Mouse (Mus musculus) thymus, adult 2 months (tissue): Measurements from ENCODE around the gene Scgb1c1. TPM values are rescaled to one million over a fixed set of nuclear protein-coding genes. Genes with fewer than 3 reads are reported as not detected.

Experiments used
- DNase-seq: peaks from one replicate; pipeline ENCODE4 v3.0.0; 2021
- H3K27ac ChIP-seq: fragments of 200-500 bp; 2 replicates; pipeline ENCODE4 v1.5.1; 2012; ENCODE audit warnings: low read length, control low read depth; ENCODE audit not compliant: control insufficient read depth, insufficient read depth
- H3K27me3 ChIP-seq: fragments of 200-500 bp; 2 replicates; pipeline ENCODE4 v1.6.1; 2012; ENCODE audit warnings: mild to moderate bottlenecking, low read length, moderate library complexity, mixed read lengths; ENCODE audit not compliant: control insufficient read depth, insufficient read depth
- H3K36me3 ChIP-seq: fragments of 200-500 bp; 2 replicates; pipeline ENCODE4 v1.6.1; 2012; ENCODE audit warnings: mild to moderate bottlenecking, low read length, moderate library complexity; ENCODE audit not compliant: control insufficient read depth, insufficient read depth
- H3K4me1 ChIP-seq: fragments of 200-500 bp; replicated peaks from 2 replicates; pipeline ENCODE4 v1.6.1; 2012; ENCODE audit warnings: low read length; ENCODE audit not compliant: control insufficient read depth, insufficient read depth
- H3K4me3 ChIP-seq: fragments of 200-500 bp; 2 replicates; pipeline ENCODE4 v1.5.1; 2012; ENCODE audit warnings: mild to moderate bottlenecking, low read length, control low read depth, moderate library complexity; ENCODE audit not compliant: control insufficient read depth, insufficient read depth
- CTCF ChIP-seq: fragments of 200-500 bp; IDR thresholded peaks from 2 replicates; pipeline ENCODE4 v1.5.1; 2012; ENCODE audit warnings: mild to moderate bottlenecking, control low read depth, low read length, moderate library complexity, borderline replicate concordance; ENCODE audit not compliant: control insufficient read depth, poor library complexity, insufficient read depth; ENCODE audit errors: extremely low read depth
- POLR2A ChIP-seq: fragments of 200-500 bp; IDR thresholded peaks from 2 replicates; pipeline ENCODE4 v1.6.1; 2012; ENCODE audit warnings: mild to moderate bottlenecking, low read length, control low read depth, moderate library complexity; ENCODE audit not compliant: control insufficient read depth, poor library complexity, insufficient read depth; ENCODE audit errors: extremely low read depth
- WGBS: fragments of 180-500 bp; shearing (Covaris S2); methylation state at CpG from one replicate; pipeline ENCODE4 v1.1.7; 2018; 5-methylcytosine and 5-hydroxymethylcytosine counted together
- polyA plus RNA-seq: library from polyadenylated mRNA; depleted of rRNA; stranded (reverse); fragments of >200 nt; gene quantifications from 2 replicates; pipeline ENCODE4 v1.2.3, GENCODE M21; 2012; rRNA removed

Scgb1c1 gene
- polyA plus RNA-seq: 2.0 and 3.2 TPM in 2 replicates

DNA sequence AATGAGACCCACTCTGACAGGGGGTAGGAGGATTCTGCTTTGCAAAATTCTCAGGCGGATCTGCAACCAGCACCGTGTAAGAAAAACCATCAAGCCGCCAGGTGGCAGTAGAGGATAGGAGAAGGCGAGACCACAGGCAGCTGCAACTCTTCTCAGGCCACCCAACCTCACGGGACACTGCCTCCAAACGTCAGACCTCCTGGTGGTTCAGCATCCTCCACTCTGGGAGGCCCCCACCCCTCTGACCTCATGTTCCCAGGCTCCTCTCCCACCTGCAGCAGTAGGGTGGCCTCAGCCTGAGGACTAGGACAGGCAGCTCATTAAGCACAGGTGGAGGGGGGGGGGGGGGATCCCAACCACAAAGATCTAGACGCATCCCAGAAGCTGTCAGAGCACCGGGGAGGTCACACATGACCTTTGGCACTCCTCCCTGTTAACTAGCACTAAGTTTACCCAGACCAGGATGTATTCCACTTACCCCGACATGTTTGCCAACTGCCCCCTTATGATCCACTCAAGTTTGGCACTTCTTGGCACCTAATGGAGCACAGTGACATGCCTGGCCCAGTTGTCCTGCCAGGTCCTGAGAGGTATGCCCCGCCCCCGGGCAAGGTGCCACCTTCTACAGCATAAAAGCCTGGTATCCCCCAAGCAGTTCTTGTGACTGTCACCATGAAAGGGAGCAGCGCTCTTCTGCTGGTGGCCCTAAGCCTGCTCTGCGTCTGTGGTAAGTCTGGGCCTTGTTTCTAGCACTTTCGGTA lies at the start of gene Scgb1c1:
Gene Scgb1c1 (plus strand): TSS at position 643 of the 761 bp plus-strand sequence.
- Histone ChIP-seq H3K4me1 (no peaks in the 10 kb centered on the region), H3K27ac (no peak within 1 kb of the TSS), H3K36me3 (no peaks in the 10 kb centered on the region), H3K4me3 (no peak within 1 kb of the TSS), H3K27me3 (no peaks in the 10 kb centered on the region)
- DNase-seq: peak; percentile 90
- no peak for TF ChIP-seq POLR2A
- peak; percentile 80; the same call in 1 of the 2 replicates for TF ChIP-seq CTCF
- WGBS: 33% methylated on average over 14 of the region's 14 CpGs

DNA sequence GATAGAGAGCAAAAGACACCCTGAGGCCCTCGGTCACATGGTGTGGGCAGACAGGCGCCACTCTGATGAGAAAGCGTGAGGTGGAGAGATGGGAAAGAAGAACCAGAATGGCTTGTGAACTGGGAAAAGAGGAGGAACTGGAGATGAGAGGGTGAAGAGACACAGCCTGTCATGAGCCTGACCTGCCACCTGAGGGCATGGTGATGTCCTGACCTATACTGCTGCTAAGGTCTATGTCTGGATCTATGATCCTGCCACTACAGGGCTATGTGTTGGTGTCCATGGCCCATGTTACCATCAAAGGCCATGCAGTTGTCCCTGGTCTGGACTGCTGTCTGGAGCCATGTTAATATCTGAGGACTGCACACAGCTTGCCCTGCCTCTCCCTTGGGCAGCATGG lies 47.7 kb upstream of the Scgb1c1 start:
- no peak overlapping the region for H3K27ac ChIP-seq
- no peaks in the 10 kb centered on the region for H3K4me1 ChIP-seq
- H3K27me3 ChIP-seq: no peaks in the 10 kb centered on the region
- 97% methylated on average over 3 of the region's 3 CpGs for WGBS
- no peak for DNase-seq
- no peak for TF ChIP-seq CTCF
- TF ChIP-seq POLR2A: no peak
- no peak overlapping the region for H3K4me3 ChIP-seq
- H3K36me3 ChIP-seq: no peaks in the 10 kb centered on the region

DNA sequence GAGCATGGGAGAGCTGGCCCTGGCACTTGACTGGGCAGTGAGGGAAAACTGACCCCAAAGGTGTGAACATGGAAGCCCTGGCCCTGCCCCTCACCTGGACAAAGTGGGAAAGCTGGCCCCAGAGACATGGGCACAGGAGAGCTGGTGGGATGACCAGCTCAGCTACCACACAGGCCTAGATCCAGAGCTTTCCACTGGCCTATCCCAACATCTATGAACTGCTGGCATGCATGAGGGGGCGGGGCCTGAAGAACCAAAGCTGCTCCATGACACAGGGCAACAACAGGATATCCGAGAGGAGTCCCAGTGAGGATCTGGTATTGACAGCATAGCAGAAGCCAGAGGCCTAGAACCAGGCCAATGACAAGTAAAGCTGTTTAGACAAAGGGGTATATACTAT lies 47.1 kb upstream of the Scgb1c1 start:
- H3K4me3 ChIP-seq: no peak overlapping the region
- no peaks in the 10 kb centered on the region for H3K36me3 ChIP-seq
- H3K27me3 ChIP-seq: no peaks in the 10 kb centered on the region
- DNase-seq: no peak
- H3K4me1 ChIP-seq: no peaks in the 10 kb centered on the region
- TF ChIP-seq POLR2A (no peak), CTCF (no peak)
- WGBS: 94% methylated on average over 2 of the region's 2 CpGs
- H3K27ac ChIP-seq: no peak overlapping the region

DNA sequence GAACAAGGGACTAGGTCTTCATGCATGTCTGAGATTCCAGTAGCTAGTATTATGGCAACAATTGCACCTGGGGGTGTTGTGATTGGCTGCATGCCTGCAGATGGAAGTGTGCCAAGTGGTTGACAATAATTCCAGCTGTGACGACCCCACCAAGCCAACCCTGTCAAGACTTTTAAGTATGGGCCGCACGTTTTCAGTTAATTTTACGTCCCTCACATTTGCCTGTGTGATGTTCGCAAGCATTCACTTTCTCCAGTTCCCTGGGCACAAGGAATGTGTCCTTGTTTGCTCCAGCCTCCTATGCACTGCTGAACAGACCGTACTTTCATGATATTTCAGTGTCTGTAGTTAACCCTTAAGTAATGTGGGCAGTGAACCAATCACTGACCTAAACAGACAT lies 42.7 kb upstream of the Scgb1c1 start:
- TF ChIP-seq CTCF: no peak
- Histone ChIP-seq H3K36me3 (no peaks in the 10 kb centered on the region), H3K27ac (no peak overlapping the region), H3K27me3 (no peaks in the 10 kb centered on the region), H3K4me1 (no peaks in the 10 kb centered on the region), H3K4me3 (no peak overlapping the region)
- 84% methylated on average over 6 of the region's 6 CpGs for WGBS
- DNase-seq: no peak

DNA sequence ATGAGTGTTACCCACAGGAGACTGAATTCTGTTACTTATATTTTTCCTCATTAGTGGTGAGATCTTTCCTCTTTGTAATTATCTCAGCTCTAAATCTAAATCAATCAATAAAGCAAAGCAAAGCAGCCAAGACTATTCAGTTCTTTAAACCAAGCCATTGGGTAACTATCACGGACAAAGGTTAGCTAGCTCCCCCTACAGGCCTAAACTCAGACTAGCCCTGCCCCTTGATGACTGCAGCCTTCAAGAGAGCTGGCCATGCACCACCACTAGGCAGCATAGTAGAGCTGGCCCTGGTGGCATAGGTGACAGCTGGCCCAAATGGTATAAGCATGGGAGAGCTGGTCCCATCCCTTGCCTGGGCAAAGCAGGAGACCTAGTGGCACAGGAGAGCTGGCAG lies 39.6 kb upstream of the Scgb1c1 start:
- H3K27me3 ChIP-seq: no peaks in the 10 kb centered on the region
- TF ChIP-seq POLR2A (no peak), CTCF (peak; percentile 67; the same call in 1 of the 2 replicates)
- DNase-seq: peak; percentile 48
- H3K27ac ChIP-seq: no peak overlapping the region
- 8% methylated on average over 1 of the region's 1 CpGs for WGBS
- no peak overlapping the region for H3K4me3 ChIP-seq
- no peaks in the 10 kb centered on the region for H3K36me3 ChIP-seq
- H3K4me1 ChIP-seq: no peaks in the 10 kb centered on the region

DNA sequence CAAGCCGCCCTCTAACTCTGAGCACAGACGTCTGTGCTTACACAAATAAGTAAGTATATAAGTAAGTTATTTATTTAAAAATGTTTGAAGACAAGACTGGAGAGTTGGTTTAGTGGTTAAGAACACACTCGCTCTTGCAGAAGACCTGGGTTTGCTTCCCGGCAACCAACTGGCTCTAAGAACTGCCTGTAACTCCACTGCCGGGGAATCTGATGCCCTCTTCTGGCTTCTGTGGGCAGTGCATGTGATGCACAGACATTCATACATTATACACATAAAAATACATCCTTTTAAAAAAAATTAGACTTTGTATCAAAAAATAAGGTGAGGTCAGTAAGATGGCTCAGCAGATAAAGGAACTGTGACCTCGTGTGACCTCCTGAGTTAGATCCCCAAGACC lies 34.9 kb upstream of the Scgb1c1 start:
- H3K36me3 ChIP-seq: no peaks in the 10 kb centered on the region
- H3K27ac ChIP-seq: no peak overlapping the region
- no peak overlapping the region for H3K4me3 ChIP-seq
- no peak for TF ChIP-seq POLR2A
- TF ChIP-seq CTCF: no peak
- H3K4me1 ChIP-seq: no peaks in the 10 kb centered on the region
- WGBS: 92% methylated on average over 6 of the region's 6 CpGs
- DNase-seq: no peak
- H3K27me3 ChIP-seq: no peaks in the 10 kb centered on the region
